Mouse (Mus musculus) liver, adult 2 months (tissue): ENCODE measurements around the gene Mboat1.

Source experiments
- CTCF ChIP-seq: fragments of 200-500 bp; IDR thresholded peaks from 2 replicates; pipeline ENCODE4 v1.5.1; 2011; ENCODE audit warnings: low read depth, low read length, control low read depth
- POLR2A ChIP-seq: fragments of 200-500 bp; IDR thresholded peaks from 2 replicates; pipeline ENCODE4 v1.6.1; 2011; ENCODE audit warnings: low read length, control low read depth; ENCODE audit not compliant: insufficient read depth; ENCODE audit errors: extremely low read depth

GRCm38 (mm10) chr13:30252692-30253091 is 116.4 kb downstream of the Mboat1 start:
- TF ChIP-seq POLR2A, result no peak
- TF ChIP-seq CTCF, result no peak
